Mouse (Mus musculus) 3T3-L1 (cell line): ENCODE measurements at regions not wholly inside any gene's neighbourhood (a gene's known extent, or its start where the extent isn't known, plus 50 kb on each side); places are given as distances from the start of the nearest gene placed in this dataset.
A peak's percentile ranks its signal among the peaks of the same experiment; 100 is the strongest.

Source experiments
- DNase-seq: peaks from one replicate; pipeline ENCODE4 v3.0.0-alpha.2; 2015; ENCODE audit warnings: low read depth, low spot score

GRCm38 (mm10) chr14:68022925-68023324 lies 1271.2 kb downstream of the Synb start:
- no peak for DNase-seq

- DNase-seq, result peak; percentile 48
Observed at GRCm38 (mm10) chr14:68021240-68021639, 1272.9 kb downstream of the Synb start.

- no peak for DNase-seq
Observed at GRCm38 (mm10) chr14:68020769-68021168, 1273.3 kb downstream of the Synb start.

- DNase-seq, result no peak
Observed at GRCm38 (mm10) chr14:68018686-68019085, 1275.4 kb downstream of the Synb start.

GRCm38 (mm10) chr14:67996790-67997417 lies 1297.2 kb downstream of the Synb start:
- DNase-seq, result no peak

- DNase-seq, result no peak
Observed at GRCm38 (mm10) chr14:67993611-67994051, 1300.5 kb downstream of the Synb start.

- peak; percentile 83 for DNase-seq
Observed at GRCm38 (mm10) chr14:67993142-67993541, 1301.0 kb downstream of the Synb start.

GRCm38 (mm10) chr14:67992088-67992487 lies 1302.0 kb downstream of the Synb start:
- DNase-seq, result no peak

GRCm38 (mm10) chr14:67990271-67990670 lies 1303.8 kb downstream of the Synb start:
- DNase-seq, result no peak
